Mouse (Mus musculus) spleen, embryonic (tissue): ENCODE data around the gene Gipc1.

Experiments
- CTCF ChIA-PET: fragments of 350-600 bp; sonication (Branson Sonifier 250); formaldehyde crosslinking; loops from one replicate; lab custom pipeline; 2022; lab: Charles Lee

Gipc1 gene

GRCm38 (mm10) chr8:83647511-83647910, 5.0 kb upstream of the Gipc1 start:
- CTCF ChIA-PET, result no interaction called here

- CTCF ChIA-PET, result no interaction called here
These were observed 4.4 kb upstream of the Gipc1 start for GRCm38 (mm10) chr8:83648031-83648430.

- CTCF ChIA-PET, result no interaction called here
These were observed 2.8 kb upstream of the Gipc1 start for GRCm38 (mm10) chr8:83649699-83650098.

GRCm38 (mm10) chr8:83652744-83653661, 526 bp downstream of the Gipc1 start:
- CTCF ChIA-PET, result interaction anchor here (1.0 kb wide), 1 partner anchor 322 kb away, joined by 3 read pairs; no protein-coding TSS in a partner anchor

GRCm38 (mm10) chr8:83653662-83654017, 1.2 kb downstream of the Gipc1 start:
- CTCF ChIA-PET, result no interaction called here

GRCm38 (mm10) chr8:83654725-83655124, 2.2 kb downstream of the Gipc1 start:
- CTCF ChIA-PET, result no interaction called here

GRCm38 (mm10) chr8:83656043-83656442, 3.6 kb downstream of the Gipc1 start:
- CTCF ChIA-PET, result no interaction called here

GRCm38 (mm10) chr8:83656484-83657246, 4.2 kb downstream of the Gipc1 start:
- CTCF ChIA-PET, result no interaction called here

- CTCF ChIA-PET, result no interaction called here
These were observed 8.1 kb downstream of the Gipc1 start for GRCm38 (mm10) chr8:83660545-83660944.

GRCm38 (mm10) chr8:83660995-83661680, 8.7 kb downstream of the Gipc1 start:
- CTCF ChIA-PET, result interaction anchor here (2.2 kb wide), 1 partner anchor 234 kb away, joined by 11 read pairs; no protein-coding TSS in a partner anchor

- CTCF ChIA-PET, result interaction anchor here (0.6 to 2.2 kb wide), 2 partner anchors 49 to 233 kb away, joined by 3 to 11 read pairs; no protein-coding TSS in a partner anchor
These were observed 9.9 kb downstream of the Gipc1 start for GRCm38 (mm10) chr8:83662421-83662826.

- CTCF ChIA-PET, result interaction anchor here (0.7 kb wide), 1 partner anchor 235 kb away, joined by 7 read pairs; no protein-coding TSS in a partner anchor
These were observed 11.6 kb downstream of the Gipc1 start for GRCm38 (mm10) chr8:83664096-83664495.

GRCm38 (mm10) chr8:83664931-83665625, 12.6 kb downstream of the Gipc1 start:
- CTCF ChIA-PET, result interaction anchor here (0.6 to 0.7 kb wide), 2 partner anchors 136 to 242 kb away, joined by 3 to 4 read pairs; no protein-coding TSS in a partner anchor

GRCm38 (mm10) chr8:83665969-83666865, 13.7 kb downstream of the Gipc1 start, which contains the start of gene Ptger1:
TSS of gene Ptger1 (plus strand) at chr8:83666678.
- CTCF ChIA-PET, result no interaction called here

- CTCF ChIA-PET, result no interaction called here
These were observed 14.4 kb downstream of the Gipc1 start for GRCm38 (mm10) chr8:83666866-83667234.

- CTCF ChIA-PET, result no interaction called here
These were observed 15.0 kb downstream of the Gipc1 start for GRCm38 (mm10) chr8:83667526-83667925.

- CTCF ChIA-PET, result interaction anchor here (0.6 kb wide), 1 partner anchor 264 kb away, joined by 4 read pairs; no protein-coding TSS in a partner anchor
These were observed 15.8 kb downstream of the Gipc1 start for GRCm38 (mm10) chr8:83668010-83668916.

GRCm38 (mm10) chr8:83669013-83669412, 16.5 kb downstream of the Gipc1 start:
- CTCF ChIA-PET, result interaction anchor here (0.6 kb wide), 1 partner anchor 265 kb away, joined by 4 read pairs; no protein-coding TSS in a partner anchor
